Mouse (Mus musculus) ES-Bruce4 (cell line): ENCODE data around the gene Rgs3.

ENCODE experiments used
- CTCF ChIP-seq: IDR thresholded peaks from one replicate; pipeline ENCODE4 v1.8.1; 2011; ENCODE audit warnings: low read depth, low read length
- EP300 ChIP-seq: IDR thresholded peaks from 2 replicates; pipeline ENCODE4 v1.6.1; 2011; ENCODE audit warnings: low read depth, low read length; ENCODE audit not compliant: insufficient read depth
- POLR2A ChIP-seq: IDR thresholded peaks from one replicate; pipeline ENCODE4 v1.8.1; 2011; ENCODE audit warnings: low read length; ENCODE audit not compliant: insufficient read depth

- TF ChIP-seq EP300, result no peak
- no peak for TF ChIP-seq CTCF
- no peak for TF ChIP-seq POLR2A
Measured at GRCm38 (mm10) chr4:62729191-62729590, 169.5 kb downstream of the Rgs3 start.
